Mouse (Mus musculus) adrenal gland, postnatal 14 days (tissue): ENCODE results near the gene Hspa1b. TPM values are rescaled to one million over a fixed set of nuclear protein-coding genes. Genes with fewer than 3 reads are reported as not detected.
"Not testable (repeated sequence)": the region's sequence is repeated elsewhere in the genome, so short reads cannot be mapped to it uniquely, and the experiment has no call there.

Source experiments
- DNase-seq: peaks from one replicate; pipeline ENCODE4 v3.0.0; 2021; ENCODE audit warnings: mixed read lengths
- long read RNA-seq, 2 experiments: library from polyadenylated mRNA; stranded (forward); transcript quantifications; one replicate each; pipeline ENCODE4 v2.0.0; 2021
- total RNA-seq: library from RNA; stranded (reverse); gene quantifications from 2 replicates; pipeline ENCODE4 v1.2.3, GENCODE M21; 2021

Hspa1b gene
- 29.6 and 90.6 TPM in 2 replicates for total RNA-seq
- long read RNA-seq, experiment 1, transcript Hspa1b-201 (1 exons, 2,803 nt), result major isoform, 62 of 62 reads
- long read RNA-seq, experiment 1, partial matches to known transcripts, result 0 of 62 reads
- long read RNA-seq, experiment 1, other reads (novel, unspliced or antisense), result 0 of 62 reads
- long read RNA-seq, experiment 2, transcript Hspa1b-201 (1 exons, 2,803 nt), result major isoform, 134 of 134 reads
- long read RNA-seq, experiment 2, partial matches to known transcripts, result 0 of 134 reads
- long read RNA-seq, experiment 2, other reads (novel, unspliced or antisense), result 0 of 134 reads

- peak; percentile 85 for DNase-seq
These were observed at the start of gene Hspa1b for GRCm38 (mm10) chr17:34959130-34959778. Gene Hspa1b, minus strand, starts transcription at chr17:34959238.

- no peak for DNase-seq
These were observed 48.5 kb upstream of the Hspa1b start for GRCm38 (mm10) chr17:35007387-35007991.

- not testable (repeated sequence) for DNase-seq
These were observed 46.9 kb upstream of the Hspa1b start for GRCm38 (mm10) chr17:35005902-35006301.

GRCm38 (mm10) chr17:35005158-35005557, 46.1 kb upstream of the Hspa1b start:
- DNase-seq, result no peak

- DNase-seq, result no peak
These were observed 45.2 kb upstream of the Hspa1b start for GRCm38 (mm10) chr17:35004075-35004717.

- no peak for DNase-seq
These were observed 44.2 kb upstream of the Hspa1b start for GRCm38 (mm10) chr17:35003022-35003838.

GRCm38 (mm10) chr17:35002153-35002865, 43.3 kb upstream of the Hspa1b start:
- DNase-seq, result no peak

- peak; percentile 48 for DNase-seq
These were observed 42.6 kb upstream of the Hspa1b start for GRCm38 (mm10) chr17:35001452-35002152.

GRCm38 (mm10) chr17:35000717-35001451, 41.8 kb upstream of the Hspa1b start, which contains the start of gene Vars:
Gene Vars, plus strand, starts transcription at chr17:35000987.
- DNase-seq, result peak; percentile 93

- not testable (repeated sequence) for DNase-seq
These were observed 41.1 kb upstream of the Hspa1b start for GRCm38 (mm10) chr17:34999871-35000716.

- DNase-seq, result no peak
These were observed 39.7 kb upstream of the Hspa1b start for GRCm38 (mm10) chr17:34998526-34999430.

- no peak for DNase-seq
These were observed 38.1 kb upstream of the Hspa1b start for GRCm38 (mm10) chr17:34997142-34997483.

- no peak for DNase-seq
These were observed 37.5 kb upstream of the Hspa1b start for GRCm38 (mm10) chr17:34996411-34997141.

- DNase-seq, result not testable (repeated sequence)
These were observed 36.9 kb upstream of the Hspa1b start for GRCm38 (mm10) chr17:34995927-34996326.

- DNase-seq, result not testable (repeated sequence)
These were observed 36.2 kb upstream of the Hspa1b start for GRCm38 (mm10) chr17:34995192-34995591.

GRCm38 (mm10) chr17:34994751-34995150, 35.7 kb upstream of the Hspa1b start:
- DNase-seq, result no peak

GRCm38 (mm10) chr17:34984218-34984617, 25.2 kb upstream of the Hspa1b start:
- no peak for DNase-seq
